Mouse (Mus musculus) c-Kit-positive CD71-positive TER-119-negative erythroid progenitor cells, embryonic 14.5 days (primary cell): ENCODE measurements around the gene Kcnq1.

Source experiments
- DNase-seq: peaks from one replicate; pipeline ENCODE4 v3.0.0-alpha.2; 2013; ENCODE audit warnings: low read depth

Kcnq1 gene

GRCm38 (mm10) chr7:143283625-143284024 is 177.5 kb downstream of the Kcnq1 start:
- no peak for DNase-seq

- no peak for DNase-seq
These were observed 178.7 kb downstream of the Kcnq1 start for GRCm38 (mm10) chr7:143284866-143285265.

- no peak for DNase-seq
These were observed 179.3 kb downstream of the Kcnq1 start for GRCm38 (mm10) chr7:143285440-143285839.

GRCm38 (mm10) chr7:143286532-143287290 is 180.5 kb downstream of the Kcnq1 start:
- no peak for DNase-seq

GRCm38 (mm10) chr7:143288135-143288534 is 182.0 kb downstream of the Kcnq1 start:
- DNase-seq: no peak

- no peak for DNase-seq
These were observed 183.1 kb downstream of the Kcnq1 start for GRCm38 (mm10) chr7:143289082-143289849.

GRCm38 (mm10) chr7:143294690-143295355 is 188.7 kb downstream of the Kcnq1 start:
- no peak for DNase-seq

GRCm38 (mm10) chr7:143295356-143296000 is 189.3 kb downstream of the Kcnq1 start:
- no peak for DNase-seq

- DNase-seq: no peak
These were observed 189.8 kb downstream of the Kcnq1 start for GRCm38 (mm10) chr7:143296001-143296379.

GRCm38 (mm10) chr7:143296384-143296801 is 190.2 kb downstream of the Kcnq1 start:
- peak; percentile 86 for DNase-seq

- no peak for DNase-seq
These were observed 193.9 kb downstream of the Kcnq1 start for GRCm38 (mm10) chr7:143300037-143300436.

- DNase-seq: no peak
These were observed 194.5 kb downstream of the Kcnq1 start for GRCm38 (mm10) chr7:143300681-143301080.

GRCm38 (mm10) chr7:143302156-143302555 is 196.0 kb downstream of the Kcnq1 start:
- DNase-seq: no peak

GRCm38 (mm10) chr7:143302593-143303238 is 196.6 kb downstream of the Kcnq1 start:
- no peak for DNase-seq

- no peak for DNase-seq
These were observed 197.4 kb downstream of the Kcnq1 start for GRCm38 (mm10) chr7:143303557-143303956.

- DNase-seq: no peak
These were observed 199.6 kb downstream of the Kcnq1 start for GRCm38 (mm10) chr7:143305808-143306207.

- no peak for DNase-seq
These were observed 201.8 kb downstream of the Kcnq1 start for GRCm38 (mm10) chr7:143308001-143308400.

GRCm38 (mm10) chr7:143310311-143310710 is 204.1 kb downstream of the Kcnq1 start:
- DNase-seq: no peak

- no peak for DNase-seq
These were observed 204.7 kb downstream of the Kcnq1 start for GRCm38 (mm10) chr7:143310847-143311246.

GRCm38 (mm10) chr7:143311471-143311870 is 205.3 kb downstream of the Kcnq1 start:
- no peak for DNase-seq

- DNase-seq: no peak
These were observed 207.6 kb downstream of the Kcnq1 start for GRCm38 (mm10) chr7:143313572-143314319.
